Mouse (Mus musculus): ENCODE results near the gene Acss1.

The Acss1 gene

DNA sequence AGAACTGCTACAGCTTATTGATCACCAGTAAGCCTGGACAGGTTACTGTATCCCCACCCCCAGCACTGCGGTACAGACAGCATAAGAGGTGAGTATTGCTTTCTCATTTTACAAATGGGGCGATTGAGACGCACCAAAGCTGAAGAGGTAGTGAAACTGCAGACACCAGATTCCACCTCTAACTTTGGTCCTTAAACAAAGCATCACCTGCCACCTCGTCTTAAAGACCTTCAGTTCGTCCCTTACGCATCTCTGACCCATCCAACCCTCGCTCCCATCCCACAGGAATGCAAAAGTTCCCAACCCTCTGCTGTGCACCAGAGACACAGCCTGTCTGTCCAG lies 1.6 kb downstream of the Acss1 start:
- no peak for DNase-seq (ENCODE audit: extremely low spot score)

DNA sequence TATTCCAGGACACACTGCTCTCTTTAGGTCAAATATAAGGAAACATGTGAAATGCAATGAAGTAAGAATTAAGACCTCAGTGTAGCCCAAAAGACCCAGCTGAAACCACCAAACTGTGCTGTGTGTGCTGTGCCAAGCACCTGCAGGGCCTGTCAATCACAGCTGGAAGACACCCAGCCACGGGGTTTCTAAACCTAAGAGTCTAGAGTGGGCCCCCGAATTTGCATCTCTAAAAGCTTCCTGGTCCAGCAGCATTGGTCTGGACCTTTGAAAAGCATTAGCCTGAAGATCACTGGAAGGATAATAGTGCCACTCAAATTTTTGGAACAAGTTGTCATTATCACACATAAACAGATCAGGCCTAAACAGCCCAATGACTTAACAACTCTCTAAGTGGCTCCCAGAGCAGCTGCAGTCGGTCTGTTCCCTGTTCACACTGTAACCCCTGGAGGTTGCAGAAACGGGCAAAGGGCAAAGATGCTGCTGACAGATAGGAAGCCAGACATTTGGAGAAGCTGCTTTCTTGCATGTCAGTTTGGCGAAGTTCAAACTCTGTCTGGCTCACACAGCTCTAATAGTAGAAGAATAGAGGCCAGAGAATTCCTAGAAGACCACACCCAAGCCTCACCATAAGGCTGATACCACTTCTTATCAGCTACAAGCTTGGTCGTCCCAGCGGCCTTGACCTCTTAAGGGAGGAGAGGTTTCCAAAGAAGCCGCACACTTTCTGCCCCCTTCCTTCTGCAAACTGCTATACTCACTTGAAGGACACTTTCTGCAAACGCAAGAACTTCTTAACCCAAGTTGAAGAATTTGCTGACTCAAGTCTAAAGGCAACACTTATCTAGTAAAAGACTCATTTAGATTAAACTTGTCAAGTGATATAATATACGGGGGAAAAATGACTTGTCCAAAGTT lies 2.5 kb downstream of the Acss1 start:
- no peak for DNase-seq (ENCODE audit: extremely low spot score)

GRCm38 (mm10) chr2:150665006-150665405 lies 3.3 kb downstream of the Acss1 start:
- no peak for DNase-seq (ENCODE audit: extremely low spot score)

DNA sequence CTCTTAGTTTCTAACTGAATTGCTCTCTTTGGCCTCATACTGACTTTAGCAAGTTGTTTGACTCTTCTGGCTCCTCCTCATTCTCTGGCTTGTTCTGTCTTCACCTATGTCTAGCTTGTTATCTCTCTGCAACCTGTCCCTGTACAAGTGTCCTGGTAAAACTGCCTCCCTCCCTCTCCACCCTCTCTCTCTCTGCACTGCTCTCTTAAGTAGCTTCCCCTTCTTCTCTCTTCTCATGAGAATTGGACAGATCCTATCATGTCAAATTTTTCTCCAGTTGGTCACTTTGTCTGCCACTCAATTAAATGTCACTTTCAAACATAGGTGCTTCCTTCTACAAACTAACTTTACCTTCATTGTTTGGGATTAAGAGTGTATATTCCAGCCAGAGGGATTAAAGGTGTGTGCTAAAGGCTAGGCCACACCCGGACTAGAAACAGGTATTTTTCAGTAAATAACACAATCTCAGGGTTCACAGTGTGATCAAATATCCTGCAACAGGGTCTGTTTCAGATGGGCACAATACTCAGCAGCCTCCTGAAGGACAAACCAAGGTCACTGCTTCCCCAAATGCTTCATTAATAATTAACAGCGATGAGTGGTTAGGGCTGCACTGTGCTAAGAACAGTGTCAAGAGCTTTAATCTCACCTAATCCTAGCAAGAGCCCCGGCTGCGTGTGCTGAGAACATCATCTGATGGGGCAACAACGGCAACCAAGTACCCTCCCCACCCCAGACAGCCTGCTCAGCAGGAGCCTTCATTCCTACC lies 4.0 kb downstream of the Acss1 start:
- DNase-seq (ENCODE audit: extremely low spot score), result no peak

DNA sequence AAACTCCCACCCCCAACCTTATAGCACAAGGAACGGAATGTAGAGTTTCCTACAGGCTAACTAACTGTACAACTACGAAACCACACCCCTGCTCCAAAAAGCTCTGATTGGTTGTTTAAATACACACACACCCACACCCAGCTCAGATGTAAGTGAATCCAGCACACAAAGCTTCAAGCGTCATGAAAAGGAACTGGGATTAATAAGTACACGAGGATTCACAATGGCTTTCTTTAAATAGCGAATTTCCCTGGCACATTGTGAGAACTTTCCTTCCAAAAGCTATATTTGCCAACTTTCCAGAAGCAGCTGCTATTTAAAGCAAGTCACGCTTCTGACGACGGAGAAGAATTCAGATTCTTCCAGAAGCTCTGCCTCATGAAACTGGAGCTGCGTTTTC lies 5.0 kb downstream of the Acss1 start:
- DNase-seq (ENCODE audit: extremely low spot score), result no peak

DNA sequence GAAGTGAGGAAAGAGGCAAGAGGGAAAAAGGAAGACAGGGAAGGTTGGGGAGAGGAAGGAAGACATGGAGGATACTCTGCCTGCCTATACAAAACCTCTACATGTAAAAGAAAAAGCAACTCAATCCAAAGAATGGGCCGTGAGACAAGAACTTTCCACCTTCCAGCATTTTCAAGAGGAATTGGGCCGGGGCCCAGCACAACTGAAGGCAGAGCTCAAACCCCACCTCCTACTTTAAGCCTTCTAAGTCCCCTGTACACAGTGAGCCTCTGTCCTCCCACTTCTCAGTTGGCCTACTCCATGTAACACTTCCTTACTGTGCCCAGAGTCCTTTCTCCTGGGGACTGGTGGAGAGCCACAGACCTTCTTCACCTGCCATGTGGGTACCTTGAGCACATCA lies 6.3 kb downstream of the Acss1 start:
- DNase-seq (ENCODE audit: extremely low spot score), result no peak

- DNase-seq (ENCODE audit: extremely low spot score), result no peak
These were observed 7.4 kb downstream of the Acss1 start for GRCm38 (mm10) chr2:150660668-150661451.

DNA sequence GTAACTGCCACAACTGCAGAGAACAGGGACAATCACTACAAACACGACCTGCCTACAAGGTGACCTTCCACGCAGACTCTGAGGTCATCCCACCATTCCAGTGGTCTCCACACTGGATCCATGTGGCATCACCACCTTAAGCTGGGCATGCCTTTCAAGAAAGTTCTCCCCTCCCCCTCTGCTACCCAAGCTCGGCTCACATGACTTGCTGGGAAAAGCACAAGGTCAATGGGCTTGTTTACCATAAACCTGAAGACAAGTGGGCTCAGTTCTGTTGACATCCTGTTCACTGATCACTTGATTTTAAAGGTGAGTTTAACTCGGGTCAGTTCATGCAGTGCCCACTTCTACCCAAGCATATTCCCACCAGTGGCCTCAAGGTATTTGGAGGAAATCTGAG lies 8.3 kb downstream of the Acss1 start:
- no peak for DNase-seq (ENCODE audit: extremely low spot score)

DNA sequence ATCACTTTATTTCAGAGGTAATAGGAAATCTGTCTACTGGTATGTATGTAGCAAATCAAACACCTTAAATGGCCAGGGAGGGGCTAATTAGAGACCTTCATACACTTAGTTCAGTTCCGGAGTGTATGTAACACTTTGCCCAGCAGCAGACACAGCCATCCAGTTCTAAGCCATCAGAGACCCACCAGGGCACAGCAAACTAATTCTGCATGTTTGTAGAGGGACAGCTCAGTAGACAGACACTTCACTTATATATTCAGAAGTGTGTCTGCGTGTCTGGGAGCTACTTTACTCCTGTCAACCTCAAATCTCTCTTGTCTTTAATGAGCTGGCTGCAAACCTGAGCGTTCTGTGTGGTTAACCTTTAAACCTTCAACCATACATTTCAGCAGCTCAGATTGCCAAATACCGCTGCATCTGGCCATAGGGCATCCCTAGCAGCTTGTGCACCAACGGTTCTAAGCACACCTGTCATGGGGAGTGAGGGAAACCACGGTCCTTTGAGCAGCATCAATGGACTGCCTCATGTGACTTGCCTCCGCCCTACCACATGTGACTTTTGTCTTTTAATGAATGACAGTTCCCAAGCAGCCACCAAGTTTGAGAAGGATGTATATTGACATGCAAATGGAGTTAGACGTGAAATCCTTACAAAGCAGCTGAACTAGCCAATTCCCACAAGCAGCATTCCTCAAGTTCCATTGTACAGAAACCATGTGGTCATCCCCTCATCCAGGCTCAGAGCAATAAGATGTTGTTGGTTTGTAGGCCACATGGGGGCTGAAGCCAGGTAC lies 11.1 kb downstream of the Acss1 start:
- no peak for DNase-seq (ENCODE audit: extremely low spot score)

- DNase-seq (ENCODE audit: extremely low spot score), result no peak
These were observed 12.2 kb downstream of the Acss1 start for GRCm38 (mm10) chr2:150656112-150656511.

- no peak for DNase-seq (ENCODE audit: extremely low spot score)
These were observed 13.0 kb downstream of the Acss1 start for GRCm38 (mm10) chr2:150655290-150655689.

GRCm38 (mm10) chr2:150654814-150655213 lies 13.5 kb downstream of the Acss1 start:
- no peak for DNase-seq (ENCODE audit: extremely low spot score)

GRCm38 (mm10) chr2:150651366-150651765 lies 16.9 kb downstream of the Acss1 start:
- no peak for DNase-seq (ENCODE audit: extremely low spot score)

- peak; percentile 54 for DNase-seq (ENCODE audit: extremely low spot score)
These were observed 17.7 kb downstream of the Acss1 start for GRCm38 (mm10) chr2:150650511-150651074.

DNA sequence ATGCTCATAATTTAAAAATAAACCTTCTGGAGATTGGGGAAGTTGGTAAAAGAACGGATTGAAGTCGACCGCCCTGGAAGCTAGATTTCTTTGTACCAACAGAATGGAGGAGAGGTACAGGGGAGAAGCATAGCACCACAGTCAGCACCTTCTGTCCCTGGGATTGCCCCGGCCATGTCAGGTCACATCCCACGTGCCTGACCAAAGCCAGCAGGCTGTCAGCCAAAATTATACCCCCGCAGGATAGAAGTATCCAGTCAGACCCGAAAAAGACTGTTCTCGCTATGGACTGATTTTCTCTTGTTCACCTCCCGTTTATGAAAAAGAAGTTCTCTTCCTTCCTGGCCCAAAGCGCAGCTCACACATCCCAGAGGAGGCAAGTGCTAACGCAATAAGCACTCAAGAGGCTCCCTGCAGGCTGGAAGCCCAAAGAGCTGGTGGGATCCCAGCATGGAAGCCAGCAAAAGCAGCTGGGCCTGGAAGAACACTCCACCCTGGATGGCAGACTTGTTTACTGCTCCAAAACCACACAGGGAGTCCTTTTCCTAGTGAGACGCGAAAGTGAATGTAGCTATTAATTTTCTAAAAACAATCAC lies 19.9 kb downstream of the Acss1 start:
- no peak for DNase-seq (ENCODE audit: extremely low spot score)

DNA sequence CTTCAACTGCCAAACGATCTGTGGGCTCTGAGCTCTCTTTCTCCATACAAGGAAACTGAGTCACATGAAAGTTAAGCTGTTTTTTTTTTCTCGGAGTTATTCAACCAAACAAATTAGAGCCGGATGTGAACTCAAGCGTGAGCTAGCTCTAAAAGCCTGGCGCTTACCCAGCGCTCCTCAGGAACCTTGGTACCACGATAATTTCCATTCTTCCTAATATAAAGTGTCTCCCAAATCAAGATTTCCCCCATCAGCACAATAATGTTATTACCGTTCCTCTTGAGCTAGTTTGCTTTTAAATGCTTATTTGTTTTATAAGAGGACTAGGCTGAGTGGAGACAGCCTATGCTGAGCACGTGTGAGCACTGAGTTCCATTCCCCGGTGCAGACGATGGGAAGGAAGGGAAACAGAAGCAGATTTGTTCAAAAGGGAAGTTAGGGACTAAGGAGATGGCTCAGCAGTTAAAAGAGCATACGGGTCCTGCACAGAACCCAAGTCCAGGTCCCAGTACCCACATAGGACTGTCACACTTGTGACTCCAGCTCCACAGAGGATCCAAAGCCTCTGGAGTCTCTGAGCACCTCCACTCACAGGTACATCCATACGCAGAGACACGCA lies 20.5 kb downstream of the Acss1 start:
- no peak for DNase-seq (ENCODE audit: extremely low spot score)

DNA sequence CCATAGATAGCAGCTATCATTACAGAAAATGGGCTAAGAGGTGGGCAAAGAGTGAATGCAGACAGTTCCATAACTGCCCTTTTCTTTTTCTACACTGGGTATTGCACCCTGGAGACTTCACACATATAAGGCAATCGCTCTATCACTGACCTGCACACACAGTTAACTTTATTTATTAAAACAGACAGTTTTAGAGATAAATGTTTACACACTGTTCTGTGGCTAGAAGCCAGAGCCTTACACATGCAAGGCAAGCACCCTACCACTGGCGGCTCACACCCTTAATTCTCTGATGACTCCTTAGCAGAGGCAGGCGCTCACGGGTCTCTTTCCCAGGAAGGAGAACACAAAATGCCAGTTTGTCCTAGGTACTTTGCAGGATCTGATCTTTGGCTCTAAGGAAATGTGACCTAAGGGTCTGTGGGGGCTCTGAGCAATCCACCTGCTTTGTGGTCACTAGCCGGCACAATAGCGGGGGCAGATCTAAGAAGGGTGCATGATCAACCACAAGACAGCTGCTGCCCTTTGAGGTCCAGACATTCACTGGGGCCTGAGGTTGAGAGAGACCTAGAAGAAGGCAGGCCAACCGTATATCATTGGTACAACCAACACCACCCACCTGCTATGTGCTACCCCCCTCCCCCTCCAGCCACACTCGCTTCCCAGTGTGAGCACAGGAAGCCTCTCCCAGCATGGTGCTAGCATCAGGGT lies 21.7 kb downstream of the Acss1 start:
- DNase-seq (ENCODE audit: extremely low spot score), result no peak

GRCm38 (mm10) chr2:150645225-150645624 lies 23.1 kb downstream of the Acss1 start:
- no peak for DNase-seq (ENCODE audit: extremely low spot score)

DNA sequence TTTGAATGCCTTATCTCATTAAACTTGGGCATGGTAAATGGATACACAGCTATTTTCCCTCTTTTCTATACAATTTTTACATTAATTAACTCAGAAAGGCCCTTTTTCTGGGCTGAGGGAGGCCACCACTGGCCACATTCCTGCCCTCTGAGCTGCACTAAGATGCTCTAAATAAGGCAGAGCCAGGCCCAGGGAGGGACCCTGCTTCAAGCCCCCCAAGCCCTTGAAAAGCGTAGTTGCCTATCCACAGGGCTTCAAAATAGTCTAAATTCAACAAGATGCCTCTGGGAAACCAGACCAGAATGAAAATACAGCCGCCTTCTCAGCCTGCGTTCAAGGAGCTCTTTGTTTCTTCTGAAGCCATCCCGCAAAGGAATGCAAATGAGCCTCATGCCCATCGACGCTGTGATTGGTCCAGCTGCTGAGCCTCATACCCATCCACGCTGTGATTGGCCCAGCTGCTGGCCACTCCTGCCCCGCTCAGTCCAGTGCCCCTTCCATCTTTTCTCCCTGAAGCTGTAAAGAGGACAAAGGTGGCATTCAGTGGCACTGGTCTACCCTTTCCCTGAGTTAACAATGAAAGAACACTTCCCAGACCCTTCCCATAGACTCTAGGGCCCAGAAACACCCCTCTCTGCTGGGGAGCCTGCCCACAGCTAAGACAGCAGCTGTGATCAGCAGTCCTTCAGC lies 24.4 kb downstream of the Acss1 start:
- DNase-seq (ENCODE audit: extremely low spot score), result no peak
